Mouse (Mus musculus) E14TG2a.4 (cell line): Measurements from ENCODE around the gene Mrpl43.

Source experiments
- CTCF ChIP-seq: conservative IDR thresholded peaks from 2 replicates; pipeline ENCODE4 v1.5.1; 2014; ENCODE audit warnings: low read length
- NANOG ChIP-seq: IDR thresholded peaks from 2 replicates; pipeline ENCODE4 v1.6.1; 2014; ENCODE audit warnings: borderline replicate concordance, low read length, mixed read lengths
- POU5F1 ChIP-seq: IDR thresholded peaks from 2 replicates; pipeline ENCODE4 v1.6.1; 2014; ENCODE audit warnings: low read length, borderline replicate concordance

DNA sequence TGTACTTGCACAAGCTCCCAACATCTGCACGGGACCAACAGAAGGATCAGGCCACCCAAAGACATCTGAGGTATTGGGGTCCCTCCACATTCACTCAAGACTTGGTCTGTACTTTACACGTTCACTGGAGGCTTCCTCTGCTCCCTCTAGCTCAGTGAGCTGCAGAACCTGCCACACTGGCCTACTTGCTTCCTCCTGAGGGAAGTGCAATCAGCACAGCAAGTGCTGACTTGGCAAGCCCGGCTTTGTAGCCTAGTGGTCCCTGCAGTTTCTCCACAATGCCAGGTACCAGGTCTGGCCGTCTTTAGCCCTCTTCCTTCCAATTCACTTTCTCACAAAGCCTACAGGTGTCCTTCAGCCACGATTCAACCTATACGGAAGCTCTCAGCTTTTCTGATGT is 19.2 kb downstream of the Mrpl43 start:
- no peak for TF ChIP-seq CTCF
- no peak for TF ChIP-seq POU5F1
- TF ChIP-seq NANOG, result no peak
